Comparison of ENCODE assay signal across 8 mouse cellular contexts in the genomic region with DNA sequence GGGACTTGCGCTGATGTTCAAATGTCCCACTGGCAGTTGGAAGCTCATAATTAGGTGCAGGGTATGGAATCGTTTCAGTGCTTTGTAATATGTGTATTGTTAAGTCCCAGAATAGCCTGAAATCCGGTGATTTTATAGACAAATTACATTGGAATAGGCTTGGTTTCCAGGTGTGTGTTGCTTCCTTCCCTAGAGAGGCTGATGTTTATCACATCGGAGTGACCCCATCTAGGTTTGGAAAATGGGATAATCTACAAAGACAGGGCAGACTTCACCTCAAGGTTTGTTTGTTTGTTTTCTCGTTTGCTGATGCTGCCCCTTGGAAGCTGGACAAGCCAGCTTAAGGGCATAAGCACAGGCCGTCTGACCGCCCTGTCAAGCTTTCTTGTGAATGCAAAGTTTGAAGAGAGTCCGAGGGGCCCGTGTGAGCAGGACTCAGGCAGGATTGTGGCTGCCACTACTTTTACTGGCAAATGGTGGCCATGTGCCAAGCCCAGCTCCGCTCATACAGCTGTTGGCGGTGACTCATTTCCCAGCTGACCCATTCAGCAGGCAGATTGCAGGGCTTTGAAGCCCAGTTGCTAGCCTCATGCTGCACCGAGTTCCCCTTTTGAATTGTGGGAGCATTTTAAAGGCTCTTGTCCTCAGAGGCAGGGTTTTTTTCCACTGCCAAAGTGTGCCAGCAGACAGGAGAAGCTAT.
DNase-seq lines count a peak whose midpoint lies in the region; ATAC-seq and TF ChIP-seq lines count a peak whose summit lies in the region.

No protein-coding gene starts in this region.

- TF ChIP-seq CTCF in hindbrain, postnatal 0 days (IDR thresholded peaks at IDR 0.05; ENCODE audit: low read depth), result no peak
- TF ChIP-seq CTCF in midbrain, postnatal 0 days (IDR thresholded peaks at IDR 0.05), result no peak

- no peak overlapping the region for H3K9ac ChIP-seq in forebrain, embryonic 12.5 days
- no peak overlapping the region for H3K9ac ChIP-seq in forebrain, embryonic 11.5 days (ENCODE audit: low read length)
- no peak overlapping the region for H3K9ac ChIP-seq in hindbrain, postnatal 0 days (replicated peaks; ENCODE audit: low read length)
- H3K9ac ChIP-seq in midbrain, postnatal 0 days (replicated peaks; ENCODE audit: low read length, poor library complexity, severe bottlenecking), result no peak overlapping the region

- DNase-seq in forebrain, embryonic 11.5 days (ENCODE audit: low spot score), result no peak
- DNase-seq in adrenal gland, postnatal 25 days, result peak; percentile 92
- DNase-seq in hindbrain, postnatal 0 days (ENCODE audit: low spot score), result peak; percentile 81
- DNase-seq in left cerebral cortex, postnatal 14 days (ENCODE audit: low spot score in 2 of 2), result peak; percentile 52 to 73
- DNase-seq in midbrain, postnatal 0 days (ENCODE audit: low spot score), result peak; percentile 82
- DNase-seq in urinary bladder, postnatal 36 days (ENCODE audit: low spot score in 2 of 2), result peak; percentile 64 to 84

- H3K36me3 ChIP-seq in forebrain, embryonic 12.5 days (replicated peaks), result no peaks in the 10 kb centered on the region
- H3K36me3 ChIP-seq in forebrain, embryonic 11.5 days (ENCODE audit: control insufficient read depth, insufficient read depth, low read length), result no peaks in the 10 kb centered on the region
- H3K36me3 ChIP-seq in hindbrain, postnatal 0 days (ENCODE audit: insufficient read depth, low read length), result no peaks in the 10 kb centered on the region
- H3K36me3 ChIP-seq in midbrain, postnatal 0 days (ENCODE audit: insufficient read depth, low read length), result no peaks in the 10 kb centered on the region

- no peaks in the 10 kb centered on the region for H3K9me3 ChIP-seq in forebrain, embryonic 12.5 days
- no peaks in the 10 kb centered on the region for H3K9me3 ChIP-seq in forebrain, embryonic 11.5 days (ENCODE audit: control insufficient read depth, low read length)
- H3K9me3 ChIP-seq in hindbrain, postnatal 0 days (ENCODE audit: low read length), result no peaks in the 10 kb centered on the region
- no peaks in the 10 kb centered on the region for H3K9me3 ChIP-seq in midbrain, postnatal 0 days (ENCODE audit: low read length)

- H3K27ac ChIP-seq in forebrain, embryonic 12.5 days, result no peak overlapping the region
- no peak overlapping the region for H3K27ac ChIP-seq in forebrain, embryonic 11.5 days (ENCODE audit: low read depth, low read length)
- no peak overlapping the region for H3K27ac ChIP-seq in hindbrain, postnatal 0 days
- no peak overlapping the region for H3K27ac ChIP-seq in midbrain, postnatal 0 days (ENCODE audit: low read depth, low read length)

- WGBS in forebrain, embryonic 12.5 days, result 72% methylated on average over 12 of the region's 12 CpGs
- WGBS in forebrain, embryonic 11.5 days, result 79% methylated on average over 12 of the region's 12 CpGs
- 44% methylated on average over 12 of the region's 12 CpGs for WGBS in hindbrain, postnatal 0 days
- 65% methylated on average over 12 of the region's 12 CpGs for WGBS in midbrain, postnatal 0 days

- peak; percentile 30; the same call in 1 of the 2 replicates for ATAC-seq in forebrain, embryonic 12.5 days (ENCODE audit: low FRiP score)
- no peak for ATAC-seq in forebrain, embryonic 11.5 days (replicated peaks; ENCODE audit: low FRiP score)
- ATAC-seq in frontal cortex, adult (ENCODE audit: low TSS enrichment), result peak; percentile 92
- ATAC-seq in hindbrain, postnatal 0 days, result peak; percentile 76
- no peak; the same call in 1 of the 2 replicates for ATAC-seq in midbrain, postnatal 0 days (ENCODE audit: low FRiP score)

- H3K27me3 ChIP-seq in forebrain, embryonic 12.5 days, result no peaks in the 10 kb centered on the region
- no peaks in the 10 kb centered on the region for H3K27me3 ChIP-seq in forebrain, embryonic 11.5 days (ENCODE audit: control insufficient read depth, insufficient read depth, low read length)
- no peaks in the 10 kb centered on the region for H3K27me3 ChIP-seq in hindbrain, postnatal 0 days (ENCODE audit: insufficient read depth, low read length)
- no peaks in the 10 kb centered on the region for H3K27me3 ChIP-seq in midbrain, postnatal 0 days (ENCODE audit: insufficient read depth, low read length)

- H3K4me3 ChIP-seq in forebrain, embryonic 12.5 days (replicated peaks), result no peak overlapping the region
- H3K4me3 ChIP-seq in forebrain, embryonic 11.5 days (ENCODE audit: low read depth, low read length), result no peak overlapping the region
- H3K4me3 ChIP-seq in hindbrain, postnatal 0 days (ENCODE audit: low read length), result no peak overlapping the region
- no peak overlapping the region for H3K4me3 ChIP-seq in midbrain, postnatal 0 days (ENCODE audit: low read depth, low read length)

- no peak overlapping the region for H3K4me2 ChIP-seq in forebrain, embryonic 12.5 days
- no peak overlapping the region for H3K4me2 ChIP-seq in forebrain, embryonic 11.5 days (ENCODE audit: low read depth, low read length, severe bottlenecking)
- H3K4me2 ChIP-seq in hindbrain, postnatal 0 days (ENCODE audit: low read depth, low read length), result no peak overlapping the region; the same call in 1 of the 2 replicates
- no peak overlapping the region for H3K4me2 ChIP-seq in midbrain, postnatal 0 days (ENCODE audit: low read depth, low read length, poor library complexity, severe bottlenecking)

- H3K4me1 ChIP-seq in forebrain, embryonic 12.5 days, result no peaks in the 10 kb centered on the region
- no peaks in the 10 kb centered on the region for H3K4me1 ChIP-seq in forebrain, embryonic 11.5 days (replicated peaks; ENCODE audit: control insufficient read depth, insufficient read depth, low read length)
- no peaks in the 10 kb centered on the region for H3K4me1 ChIP-seq in hindbrain, postnatal 0 days (ENCODE audit: insufficient read depth, low read length)
- H3K4me1 ChIP-seq in midbrain, postnatal 0 days (ENCODE audit: insufficient read depth, low read length), result no peaks in the 10 kb centered on the region

- intact Hi-C loops in left cerebral cortex, postnatal 14 days (cut with DNase I), result no loop called here

Comparison
In these comparisons a context has a peak if more than half of its experiments do, and no peak if none do; other contexts are left out.
1. ATAC-seq: peak in forebrain, embryonic 12.5 days (single experiment), frontal cortex, adult (single experiment) and hindbrain, postnatal 0 days (single experiment); none in forebrain, embryonic 11.5 days (single experiment) and midbrain, postnatal 0 days (single experiment).